Mouse (Mus musculus): Measurements from ENCODE around the gene Aym1.

DNA sequence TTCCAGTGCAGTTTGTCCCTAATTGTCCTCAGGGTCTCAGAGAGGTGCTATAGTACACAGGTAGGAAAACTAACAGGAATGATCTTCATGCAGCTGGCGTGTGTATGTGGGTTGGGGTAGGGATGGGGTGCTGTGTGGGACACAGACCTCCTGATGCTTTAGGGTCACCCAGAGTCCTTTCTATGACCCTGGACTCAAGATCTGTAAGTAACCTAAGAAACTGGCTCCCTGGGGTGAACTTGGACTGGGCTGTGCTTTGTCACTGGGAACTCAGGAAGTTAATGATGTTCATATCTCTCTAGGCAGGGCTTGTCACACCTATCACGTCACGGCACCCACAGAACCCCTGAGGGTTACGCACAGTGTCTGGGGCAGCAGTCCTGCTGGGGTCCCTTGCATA lies 15.4 kb downstream of the Aym1 start:
- TF ChIP-seq CTCF (IDR thresholded peaks at IDR 0.05; ENCODE audit: low read depth): no peak
- TF ChIP-seq EP300 (IDR thresholded peaks at IDR 0.05; ENCODE audit: low read depth): no peak

All from liver, postnatal 0 days (tissue).